Mouse (Mus musculus) liver, embryonic 14.5 days (tissue): Measurements from ENCODE around the gene Plekhm2. TPM values are rescaled to one million over a fixed set of nuclear protein-coding genes. Genes with fewer than 3 reads are reported as not detected.

Source experiments
- ATAC-seq: fragments of 200-750 bp; cut with Nextera tagmentation; 2 replicates; pipeline ENCODE4 v1.8.0; 2017; ENCODE audit warnings: moderate number of reproducible peaks, mild to moderate bottlenecking, moderate library complexity; ENCODE audit not compliant: insufficient read depth
- DNase-seq, 3 experiments: peaks; one replicate each; pipeline ENCODE4 v3.0.0-alpha.2; 2012 to 2013; ENCODE audit warnings: low read depth in 3 of 3, low spot score in 3 of 3
- H3K27ac ChIP-seq: fragments of 300-500 bp; sonication (generic); 2 replicates; pipeline ENCODE4 v1.5.1; 2014; ENCODE audit warnings: moderate library complexity, mild to moderate bottlenecking, control low read depth, inconsistent platforms
- H3K27me3 ChIP-seq: fragments of 300-500 bp; sonication (generic); 2 replicates; pipeline ENCODE4 v1.6.1; 2014; ENCODE audit warnings: mild to moderate bottlenecking, low read length, moderate library complexity; ENCODE audit not compliant: control insufficient read depth, insufficient read depth
- H3K36me3 ChIP-seq: fragments of 300-500 bp; sonication (generic); replicated peaks from 2 replicates; pipeline ENCODE4 v1.6.1; 2014; ENCODE audit warnings: low read depth; ENCODE audit not compliant: control insufficient read depth, insufficient read depth
- H3K4me1 ChIP-seq, 2 experiments: fragments of 200-500 bp in 1 of 2; fragments of 300-500 bp in 1 of 2; sonication (generic) in 1 of 2; replicated peaks; 2 replicates each; pipeline ENCODE4 v1.6.1; 2012 to 2014; ENCODE audit warnings: antibody characterized with exemption in 1 of 2, inconsistent platforms in 1 of 2, low read length in 1 of 2; ENCODE audit not compliant: control insufficient read depth in 2 of 2, insufficient read depth in 2 of 2
- H3K4me2 ChIP-seq: fragments of 300-500 bp; sonication (generic); 2 replicates; pipeline ENCODE4 v1.6.1; 2014; ENCODE audit warnings: low read depth, mild to moderate bottlenecking, control low read depth, moderate library complexity
- H3K4me3 ChIP-seq, 2 experiments: fragments of 200-500 bp in 1 of 2; fragments of 300-500 bp in 1 of 2; sonication (generic) in 1 of 2; 2 replicates each; pipeline ENCODE4 v1.5.1; 2012 to 2014; ENCODE audit warnings: low read depth in 2 of 2, low read length in 2 of 2, mild to moderate bottlenecking in 2 of 2, control low read depth in 1 of 2, inconsistent platforms in 1 of 2, moderate library complexity in 1 of 2; ENCODE audit not compliant: insufficient read depth in 1 of 2
- H3K9ac ChIP-seq: fragments of 300-500 bp; sonication (generic); replicated peaks from 2 replicates; pipeline ENCODE4 v1.6.1; 2014; ENCODE audit warnings: mild to moderate bottlenecking, control low read depth, moderate library complexity
- H3K9me3 ChIP-seq: fragments of 300-500 bp; sonication (generic); 2 replicates; pipeline ENCODE4 v1.6.1; 2016; ENCODE audit warnings: low read length, mixed read lengths; ENCODE audit not compliant: control insufficient read depth
- CTCF ChIP-seq: IDR thresholded peaks from 2 replicates; pipeline ENCODE4 v1.5.1; 2016; ENCODE audit warnings: antibody characterized with exemption, low read depth, control low read depth
- EP300 ChIP-seq: IDR thresholded peaks from 2 replicates; pipeline ENCODE4 v1.6.1; 2016; ENCODE audit warnings: antibody characterized with exemption, low read depth
- WGBS: fragments of 180-500 bp; shearing (Covaris S2); extraction: QIAGEN DNeasy Blood & Tissue Kit; methylation state at CpG from one replicate; pipeline ENCODE4 v1.1.7; 2014; ENCODE audit not compliant: insufficient replicate concordance; 5-methylcytosine and 5-hydroxymethylcytosine counted together
- polyA plus RNA-seq, 2 experiments: library from polyadenylated mRNA; depleted of rRNA in 1 of 2; stranded (reverse) in 1 of 2; unstranded in 1 of 2; fragments of >200 nt; fragmentation: Nextera tagmentation in 1 of 2; extraction: Ambion mirVana in 1 of 2; gene quantifications; 2 replicates each; pipeline versions ENCODE4 v1.2.1 to v1.2.3; 2012 to 2014

Gene Plekhm2
- polyA plus RNA-seq, 2 experiments = 0.33 to 4.5 TPM

DNA sequence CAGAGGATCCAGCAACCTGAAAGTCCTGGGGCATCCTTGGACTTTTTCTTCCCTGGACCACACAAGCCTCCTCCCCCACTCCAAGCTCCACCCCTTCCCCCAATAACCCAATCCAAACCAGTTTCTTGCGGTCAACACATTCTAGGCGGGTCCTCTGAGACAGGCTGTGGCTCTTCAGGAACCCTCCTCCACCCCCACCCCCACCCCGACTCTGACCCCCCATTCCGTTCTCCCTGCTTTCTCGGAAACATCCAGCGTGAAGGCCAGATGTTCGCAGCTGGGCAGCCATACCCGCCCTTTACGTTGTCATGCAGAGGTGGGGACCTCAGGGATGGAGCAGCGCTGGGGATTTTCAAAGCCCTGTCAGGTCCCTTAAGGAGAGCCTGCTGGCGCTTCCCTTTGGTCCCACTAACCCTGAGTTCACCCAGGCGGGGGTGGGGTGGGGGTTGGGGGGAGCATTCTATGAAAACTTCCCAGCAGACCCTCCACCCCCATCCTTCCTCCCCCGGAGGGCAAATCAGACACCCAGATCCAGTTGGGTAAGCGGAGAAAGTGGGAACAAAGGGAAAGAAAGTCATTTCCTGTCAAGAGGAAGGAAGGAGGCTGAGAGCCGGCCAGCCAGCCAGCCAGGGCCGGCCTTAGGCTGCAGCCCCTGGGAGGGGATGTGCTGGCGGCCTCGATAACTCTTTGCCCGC lies 66.4 kb downstream of the Plekhm2 start:
- H3K4me1 ChIP-seq = no peaks in the 10 kb centered on the region
- no peak overlapping the region; a peak in 1 of 4 replicates for H3K4me3 ChIP-seq
- no peak overlapping the region for H3K27ac ChIP-seq
- ATAC-seq (no peak), DNase-seq (no peak)
- H3K36me3 ChIP-seq = no peaks in the 10 kb centered on the region
- no peak overlapping the region for H3K4me2 ChIP-seq
- 4% methylated on average over 19 of the region's 19 CpGs for WGBS
- peaks cover 34% of the 10 kb centered on the region for H3K27me3 ChIP-seq
- no peaks in the 10 kb centered on the region for H3K9me3 ChIP-seq
- H3K9ac ChIP-seq = no peak overlapping the region
- TF ChIP-seq CTCF (no peak), EP300 (no peak)

DNA sequence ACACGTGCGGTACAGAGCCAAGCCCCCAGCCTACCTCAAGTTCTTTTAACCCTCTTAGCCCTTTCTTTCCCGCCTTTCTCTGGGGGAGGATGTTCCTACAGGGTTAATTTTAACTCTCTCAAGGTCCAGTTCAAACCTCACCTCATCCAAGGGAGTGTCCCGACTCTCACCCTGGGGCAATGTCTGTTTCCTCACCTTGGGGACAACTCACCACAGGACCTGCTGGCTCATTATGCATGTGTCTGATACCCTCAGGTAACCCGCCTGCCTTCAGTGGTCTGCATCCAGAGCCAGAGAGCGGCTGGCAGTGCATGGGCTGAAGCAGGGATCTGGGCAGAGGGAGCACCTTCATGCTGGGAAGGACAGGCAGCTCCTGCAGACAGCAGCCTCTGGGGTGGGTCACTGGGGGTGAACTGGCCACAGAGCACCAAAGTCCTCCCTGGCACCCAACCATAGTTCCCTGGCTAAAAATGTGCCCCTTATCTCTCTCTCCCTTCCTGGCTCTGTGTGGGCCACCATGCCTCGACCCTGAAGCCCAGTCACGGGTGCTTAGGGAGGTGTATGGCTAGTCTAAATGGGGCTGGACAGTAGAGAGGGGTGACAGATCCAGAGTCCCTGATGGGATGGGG lies 67.9 kb downstream of the Plekhm2 start:
- DNase-seq = no peak
- no peak overlapping the region for H3K27ac ChIP-seq
- no peak for TF ChIP-seq CTCF
- no peak for TF ChIP-seq EP300
- no peaks in the 10 kb centered on the region for H3K9me3 ChIP-seq
- peaks cover 34% of the 10 kb centered on the region for H3K27me3 ChIP-seq
- H3K4me3 ChIP-seq = no peak overlapping the region
- 62% methylated on average over 8 of the region's 8 CpGs for WGBS
- no peak for ATAC-seq
- H3K36me3 ChIP-seq = no peaks in the 10 kb centered on the region
- H3K4me1 ChIP-seq = no peaks in the 10 kb centered on the region
- H3K9ac ChIP-seq = no peak overlapping the region
- H3K4me2 ChIP-seq = no peak overlapping the region

DNA sequence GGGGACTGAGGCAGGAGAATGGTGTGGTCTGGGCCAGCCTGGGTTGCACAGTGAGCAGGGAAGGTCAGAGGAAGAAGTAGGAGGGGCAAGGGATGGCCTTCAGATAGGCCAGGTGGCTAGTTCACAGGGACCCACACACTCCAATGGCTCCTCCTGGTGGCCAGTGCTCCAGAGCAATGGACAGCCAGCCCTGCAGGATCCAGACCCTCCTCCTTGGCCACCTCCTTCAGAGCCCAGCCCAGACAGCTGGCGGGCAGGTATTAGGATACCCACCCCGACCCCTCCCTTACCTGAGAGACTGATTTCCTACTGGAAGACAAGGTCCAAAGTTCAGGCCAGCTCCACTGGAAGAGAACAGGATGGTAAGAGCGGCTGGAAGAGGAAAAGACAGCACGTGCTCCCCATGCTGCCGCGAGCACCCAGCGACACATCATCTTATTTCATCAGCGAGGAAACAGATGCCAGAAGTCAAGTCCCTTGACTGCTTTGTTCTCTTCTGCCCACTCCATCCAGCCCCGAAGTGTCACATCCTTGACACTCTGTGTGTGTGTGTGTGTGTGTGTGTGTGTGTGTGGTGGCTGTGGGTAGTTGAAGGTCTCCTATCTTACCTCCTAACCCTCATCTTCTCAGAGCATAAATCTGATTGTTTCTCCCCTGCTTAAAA lies 69.0 kb downstream of the Plekhm2 start:
- H3K9me3 ChIP-seq = no peaks in the 10 kb centered on the region
- 60% methylated on average over 9 of the region's 9 CpGs for WGBS
- TF ChIP-seq EP300 (no peak), CTCF (peak; percentile 46)
- no peak overlapping the region for H3K9ac ChIP-seq
- no peaks in the 10 kb centered on the region for H3K36me3 ChIP-seq
- DNase-seq (no peak), ATAC-seq (no peak)
- H3K27ac ChIP-seq = no peak overlapping the region
- peaks cover 34% of the 10 kb centered on the region for H3K27me3 ChIP-seq
- H3K4me1 ChIP-seq = no peaks in the 10 kb centered on the region
- no peak overlapping the region for H3K4me2 ChIP-seq
- H3K4me3 ChIP-seq = no peak overlapping the region

DNA sequence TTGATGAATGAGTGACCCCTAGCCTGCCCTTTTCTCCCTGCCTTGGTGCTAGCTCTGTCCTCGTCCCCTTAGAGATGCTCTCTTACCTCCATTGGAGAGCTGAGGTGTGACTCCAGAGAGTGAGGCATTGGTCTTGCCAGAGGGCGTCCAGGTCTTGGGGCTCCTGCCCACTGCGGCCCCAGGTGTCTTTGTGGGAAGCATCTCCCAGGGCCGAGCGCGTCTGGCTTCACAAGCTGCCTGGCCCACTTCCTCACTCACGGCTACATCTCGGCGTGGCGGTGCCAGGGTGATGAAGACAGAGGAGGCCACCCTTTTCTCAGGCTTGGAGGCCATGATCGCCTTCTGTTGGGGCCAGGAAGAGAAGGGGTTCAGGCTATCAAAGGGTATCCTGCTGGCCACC lies 69.6 kb downstream of the Plekhm2 start:
- Histone ChIP-seq H3K36me3 (no peaks in the 10 kb centered on the region), H3K4me1 (no peaks in the 10 kb centered on the region), H3K27ac (no peak overlapping the region), H3K27me3 (peaks cover 29% of the 10 kb centered on the region), H3K4me2 (no peak overlapping the region), H3K9me3 (no peaks in the 10 kb centered on the region), H3K9ac (no peak overlapping the region), H3K4me3 (no peak overlapping the region)
- no peak for ATAC-seq
- TF ChIP-seq EP300 (no peak), CTCF (no peak)
- DNase-seq = no peak
- 76% methylated on average over 11 of the region's 11 CpGs for WGBS

DNA sequence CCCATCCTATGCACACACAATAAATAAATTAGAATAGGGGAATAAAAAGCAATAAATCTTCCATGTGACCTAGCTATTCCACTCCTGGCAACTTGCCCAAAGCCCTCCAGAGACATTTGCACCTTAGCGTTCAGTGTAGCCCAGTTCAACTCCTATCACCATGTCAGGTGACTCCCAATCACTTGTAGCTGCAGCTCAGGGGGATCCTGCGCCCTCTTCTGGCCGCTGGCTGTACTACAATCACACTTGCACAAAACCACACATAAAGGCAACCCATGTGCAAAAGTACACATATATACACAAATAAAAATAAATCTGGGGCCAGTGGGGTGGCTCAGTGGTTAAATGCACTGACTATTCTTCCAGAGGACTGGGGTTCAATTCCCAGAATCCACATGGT lies 73.2 kb downstream of the Plekhm2 start:
- H3K9me3 ChIP-seq = no peaks in the 10 kb centered on the region
- ATAC-seq = no peak
- peak; percentile 23 to 29 (median 28) for DNase-seq

More for the DNA sequence above, 73.2 kb downstream of the Plekhm2 start:
- H3K27ac ChIP-seq = no peak overlapping the region
- no peak overlapping the region for H3K4me2 ChIP-seq
- H3K4me1 ChIP-seq = no peaks in the 10 kb centered on the region
- no peaks in the 10 kb centered on the region for H3K27me3 ChIP-seq
- H3K36me3 ChIP-seq = no peaks in the 10 kb centered on the region
- TF ChIP-seq EP300 = no peak
- peak; percentile 90 for TF ChIP-seq CTCF
- no peak overlapping the region for H3K4me3 ChIP-seq
- WGBS = 18% methylated on average over 3 of the region's 3 CpGs
- H3K9ac ChIP-seq = no peak overlapping the region
